Mouse (Mus musculus): ENCODE measurements around the gene Snrnp25.

The Snrnp25 gene

GRCm38 (mm10) chr11:32244064-32244463 is 38.8 kb downstream of the Snrnp25 start:
- DNase-seq (ENCODE audit: low spot score in 2 of 2), result no peak

GRCm38 (mm10) chr11:32244617-32245016 is 39.4 kb downstream of the Snrnp25 start:
- no peak for DNase-seq (ENCODE audit: low spot score in 2 of 2)

- DNase-seq (ENCODE audit: low spot score in 2 of 2), result no peak
Observed at GRCm38 (mm10) chr11:32245614-32246013, 40.4 kb downstream of the Snrnp25 start.

- no peak for DNase-seq (ENCODE audit: low spot score in 2 of 2)
Observed at GRCm38 (mm10) chr11:32247068-32247467, 41.9 kb downstream of the Snrnp25 start.

GRCm38 (mm10) chr11:32248350-32248749 is 43.1 kb downstream of the Snrnp25 start:
- DNase-seq (ENCODE audit: low spot score in 2 of 2), result no peak

- no peak for DNase-seq (ENCODE audit: low spot score in 2 of 2)
Observed at GRCm38 (mm10) chr11:32250880-32251763, 45.9 kb downstream of the Snrnp25 start.

- no peak for DNase-seq (ENCODE audit: low spot score in 2 of 2)
Observed at GRCm38 (mm10) chr11:32253121-32253520, 47.9 kb downstream of the Snrnp25 start.

GRCm38 (mm10) chr11:32256146-32256545 is 50.9 kb downstream of the Snrnp25 start:
- no peak for DNase-seq (ENCODE audit: low spot score in 2 of 2)

GRCm38 (mm10) chr11:32256566-32256965 is 51.4 kb downstream of the Snrnp25 start:
- DNase-seq (ENCODE audit: low spot score in 2 of 2), result no peak
